Mouse (Mus musculus): ENCODE measurements around the gene Il11ra2.
"Not testable (repeated sequence)": the region's sequence is repeated elsewhere in the genome, so short reads cannot be mapped to it uniquely, and the experiment has no call there.

DNA sequence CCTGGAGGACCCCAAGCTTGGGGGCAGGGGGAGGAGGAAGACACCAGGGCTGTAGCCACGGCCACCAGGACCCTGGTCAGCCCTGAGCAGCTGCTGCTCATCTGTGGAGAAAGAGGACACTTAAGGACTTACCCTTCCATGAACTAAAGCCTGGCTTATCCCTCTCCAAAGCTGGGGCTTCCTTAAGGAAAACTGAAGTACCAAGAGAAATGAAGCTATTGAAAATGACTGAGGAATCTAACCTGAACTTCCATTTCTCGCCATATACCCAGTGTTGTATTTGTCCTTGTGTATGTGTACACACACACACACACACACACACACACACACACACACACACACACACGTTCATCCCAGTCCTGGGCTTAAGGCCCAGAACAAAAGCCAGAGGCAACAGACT lies at the start of gene Il11ra2:
- TF ChIP-seq CTCF (IDR thresholded peaks at IDR 0.05; ENCODE audit: insufficient read depth, low read length); POLR2A (IDR thresholded peaks at IDR 0.05; ENCODE audit: borderline replicate concordance, extremely low read depth, low read depth, low read length): not testable (repeated sequence)
